Mouse (Mus musculus): Measurements from ENCODE around the gene Pop4. TPM values are rescaled to one million over a fixed set of nuclear protein-coding genes. Genes with fewer than 3 reads are reported as not detected.

Gene Pop4
- total RNA-seq, 4 experiments from 2014 or later: 18.3 to 24.7 (median 21.6) TPM

DNA sequence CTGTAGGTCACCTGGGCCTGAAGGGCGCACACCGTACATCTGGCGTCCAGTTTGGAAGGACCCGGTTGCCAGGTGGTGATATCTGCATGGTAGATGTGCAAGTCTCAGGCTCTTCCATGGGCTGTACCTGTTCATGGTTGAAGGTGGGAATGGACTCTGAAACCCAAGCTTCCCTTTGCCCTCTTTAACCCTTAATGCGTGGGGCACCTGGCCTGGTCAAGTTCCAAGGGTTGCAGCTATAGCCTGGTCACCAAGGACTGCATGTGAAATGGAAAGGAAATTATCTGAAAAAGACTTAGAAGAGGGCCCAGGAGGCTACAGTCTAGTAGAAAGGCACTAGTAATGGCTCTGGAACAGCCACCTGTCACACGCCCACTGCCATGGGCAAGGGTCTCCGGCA is 50.4 kb downstream of the Pop4 start:
- no peak for DNase-seq (ENCODE audit: low spot score in 2 of 2)

DNA sequence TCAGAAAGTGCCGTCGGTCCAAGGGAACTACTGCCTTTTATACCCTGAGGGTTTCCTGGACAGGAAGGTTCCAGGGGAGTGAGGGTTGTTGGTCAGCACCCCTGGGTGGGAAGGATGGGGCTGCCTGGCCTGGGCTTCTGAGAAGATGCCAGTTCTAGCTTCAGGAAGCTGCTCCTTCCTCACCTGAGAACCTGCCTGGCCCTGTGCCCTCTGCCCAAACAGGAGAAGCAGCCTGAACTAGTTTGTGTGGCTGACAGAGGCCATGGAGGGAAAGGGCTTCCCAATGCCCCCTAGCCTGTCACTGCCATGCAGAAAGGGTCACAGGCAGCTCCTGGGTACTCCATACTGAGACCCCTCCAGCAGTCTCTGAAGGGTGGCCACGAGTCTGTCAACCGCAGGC is 51.7 kb downstream of the Pop4 start:
- no peak for DNase-seq (ENCODE audit: low spot score in 2 of 2)

DNA sequence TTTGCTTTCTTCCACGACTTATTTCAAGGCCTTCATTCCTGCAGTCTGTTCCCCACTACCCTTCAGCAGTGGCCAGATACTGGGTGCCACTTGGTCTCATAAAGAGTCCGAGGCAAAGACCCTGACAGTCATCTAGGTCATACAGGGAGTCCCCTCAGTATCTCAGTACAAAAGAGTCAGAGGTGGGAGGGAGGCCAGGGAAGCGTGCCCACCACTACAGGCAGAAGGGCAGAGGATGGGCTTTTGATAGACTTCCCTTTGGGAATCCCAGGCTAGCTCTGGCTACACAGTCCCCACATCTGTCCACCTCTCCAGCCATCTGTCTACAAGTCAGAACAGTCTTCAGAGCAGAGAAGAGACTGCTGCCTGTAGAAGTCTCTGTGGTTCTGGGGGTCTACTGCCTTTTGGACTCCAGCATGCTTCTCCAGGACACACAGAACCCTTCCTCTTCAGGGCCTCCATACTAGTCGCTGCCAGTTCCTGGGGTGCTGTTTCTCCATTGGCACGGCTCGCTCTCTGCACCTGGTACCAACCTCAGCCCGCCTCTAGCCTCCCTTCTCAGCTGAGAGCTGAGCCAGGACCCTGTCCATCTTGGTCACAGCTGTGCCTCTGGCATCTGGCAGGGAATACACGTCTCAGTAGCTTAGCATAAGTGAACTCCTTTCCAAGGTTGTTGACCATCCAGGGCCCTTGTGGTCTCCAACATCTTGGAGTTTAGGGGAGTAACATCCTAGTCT is 52.4 kb downstream of the Pop4 start:
- no peak for DNase-seq (ENCODE audit: low spot score in 2 of 2)

DNA sequence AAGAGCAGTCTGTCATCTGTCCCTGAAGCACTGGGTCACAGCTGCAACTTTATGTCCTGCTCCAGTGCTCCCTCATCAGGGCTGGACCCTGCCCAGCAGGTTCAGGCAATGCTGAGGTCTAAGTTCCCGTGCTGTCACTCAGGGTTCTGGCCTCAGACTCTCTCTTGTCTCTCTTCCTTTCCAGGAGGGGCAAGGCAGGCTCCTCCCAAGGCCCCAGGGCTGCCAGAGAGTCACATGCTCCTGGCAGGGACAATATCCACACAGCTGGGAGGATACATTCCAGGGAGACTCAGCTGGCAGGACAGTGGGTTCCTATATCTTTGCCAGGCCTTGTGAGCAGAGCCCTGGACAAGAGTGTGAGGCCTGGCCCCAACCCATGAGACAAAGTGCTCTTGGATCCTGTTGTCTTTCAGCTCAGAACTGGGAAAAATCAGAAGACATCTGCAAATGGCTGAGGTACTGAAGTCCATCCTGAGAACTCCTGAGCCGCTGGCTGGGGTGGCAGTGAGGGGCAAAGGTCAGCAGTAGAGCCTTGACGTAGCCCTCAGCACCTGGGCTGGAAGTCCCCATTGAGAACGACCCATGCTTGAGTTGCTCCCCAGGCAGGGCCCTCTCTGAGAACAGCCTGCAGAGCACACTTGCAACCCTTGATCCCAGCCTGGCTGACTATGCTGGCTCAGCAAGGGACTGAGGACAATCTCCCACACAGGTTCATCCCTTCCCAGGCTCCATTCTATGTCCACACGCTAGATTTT is 53.6 kb downstream of the Pop4 start:
- peak; percentile 73 to 77 for DNase-seq (ENCODE audit: low spot score in 2 of 2)

DNA sequence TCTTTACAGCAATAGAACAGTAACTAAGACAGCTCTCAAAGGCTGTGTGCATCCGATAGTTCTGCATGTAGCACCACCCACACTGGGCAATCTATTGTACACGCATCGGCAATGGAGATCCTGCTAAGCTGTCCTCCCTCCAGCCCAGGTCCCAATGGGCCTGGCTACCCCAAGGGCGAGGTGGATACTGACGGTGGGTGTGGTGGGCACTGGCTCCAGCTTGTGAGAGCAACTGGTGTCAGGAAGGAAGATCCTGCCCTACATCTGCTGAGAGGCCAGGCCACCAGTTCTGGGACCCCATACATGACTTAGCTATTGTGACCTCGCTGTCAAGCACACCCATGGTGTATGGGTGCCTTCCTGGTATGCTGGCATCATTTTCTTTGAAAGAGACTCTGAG is 55.5 kb downstream of the Pop4 start:
- DNase-seq (ENCODE audit: low spot score in 2 of 2): no peak

DNA sequence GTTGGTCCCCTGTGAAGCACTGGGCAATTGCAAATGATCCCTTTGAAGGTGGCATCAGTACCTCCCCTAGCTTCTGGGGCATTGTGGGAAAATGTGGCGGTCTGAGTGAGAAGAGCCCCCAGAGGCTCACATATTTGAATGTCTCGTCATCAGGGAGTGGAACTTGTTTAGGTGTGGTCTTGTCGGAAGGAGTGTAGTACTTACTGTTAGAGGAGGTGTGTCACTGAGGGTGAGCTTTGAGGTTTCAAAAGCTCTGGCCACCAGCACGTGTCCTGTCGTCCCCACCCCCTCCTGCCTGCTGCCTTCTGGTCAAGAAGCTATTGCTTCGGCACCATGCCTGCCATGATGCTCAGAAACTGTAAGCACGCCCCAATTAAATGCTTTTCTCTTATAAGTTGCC is 55.9 kb downstream of the Pop4 start:
- no peak for DNase-seq (ENCODE audit: low spot score in 2 of 2)

DNA sequence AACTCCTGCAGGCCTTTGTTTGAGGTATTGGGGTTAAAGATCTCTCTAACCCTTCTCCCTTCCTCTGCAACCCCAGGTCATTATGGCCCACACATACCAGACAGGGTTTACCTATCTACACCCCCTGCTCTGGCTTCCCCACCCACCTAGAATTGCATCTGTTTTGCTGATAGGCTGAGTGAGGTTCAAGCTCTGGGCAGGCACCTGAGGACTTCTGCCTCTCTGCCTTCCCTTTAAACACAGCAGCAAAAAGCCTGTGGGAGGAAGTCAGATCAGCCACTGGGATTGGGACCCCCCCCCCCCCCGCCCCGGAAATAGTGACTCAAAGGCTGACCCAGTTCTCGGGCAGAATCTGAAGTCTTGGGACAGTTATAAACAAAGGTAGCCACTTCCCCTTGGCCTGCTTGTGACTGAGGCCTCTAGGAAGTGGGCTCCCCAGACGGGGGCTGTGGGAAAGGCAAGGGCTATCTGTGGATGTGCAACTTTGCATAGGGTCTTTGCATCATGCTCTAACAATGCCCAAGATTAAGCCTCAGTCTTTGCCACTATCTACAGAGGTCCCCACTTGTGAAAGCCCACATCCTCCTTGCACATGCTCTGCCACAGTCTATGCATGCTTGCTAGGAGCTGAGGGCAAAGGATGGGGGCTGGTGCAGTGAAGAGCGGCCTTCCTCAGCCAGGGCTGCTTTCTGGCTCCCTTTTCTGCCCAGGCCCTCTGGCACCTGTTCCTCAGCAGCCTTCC is 56.6 kb downstream of the Pop4 start:
- DNase-seq (ENCODE audit: low spot score in 2 of 2): no peak

DNA sequence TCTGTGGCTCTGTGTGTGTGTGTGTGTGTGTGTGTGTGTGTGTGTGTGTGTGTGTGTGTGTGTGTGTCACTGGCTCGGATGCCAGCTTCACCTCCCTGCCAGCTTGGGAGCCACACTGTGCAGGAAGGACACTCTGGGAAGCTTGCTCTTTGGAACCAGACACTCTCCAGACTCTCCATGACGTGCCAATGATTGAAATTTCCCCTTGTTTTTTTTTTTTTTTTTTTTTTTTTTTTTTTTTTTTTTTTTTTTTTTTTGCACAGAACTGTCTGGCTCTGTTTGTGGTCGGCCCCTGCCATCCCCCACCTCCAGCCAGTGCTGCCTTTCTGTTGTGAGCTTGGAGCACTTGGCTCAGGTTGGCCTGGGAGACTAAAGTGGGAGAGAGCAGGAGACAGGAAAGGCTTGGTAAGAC is 58.6 kb downstream of the Pop4 start:
- no peak for DNase-seq (ENCODE audit: low spot score in 2 of 2)

Other genes starting within 250 kb of the Pop4 start
- gene Uri1, start 247.9 kb downstream of the Pop4 start, total RNA-seq (2022): 10 to 100 TPM; 40.7 to 46.4 (median 43.4) TPM
- 10 to 100 TPM; 13.1 to 17.3 (median 13.9) TPM for gene Ccne1, start 163.9 kb downstream of the Pop4 start, total RNA-seq (2022)
- 10 to 100 TPM; 24.6 to 30.9 (median 28.9) TPM for gene 1600014C10Rik, start 88.2 kb downstream of the Pop4 start, total RNA-seq (2022)
- gene Plekhf1, start 43.4 kb downstream of the Pop4 start, total RNA-seq (2022): 1 to 10 TPM; 1.3 to 2.8 (median 2.5) TPM